Mouse (Mus musculus): ENCODE data around the gene Syne3. TPM values are rescaled to one million over a fixed set of nuclear protein-coding genes. Genes with fewer than 3 reads are reported as not detected.

The Syne3 gene
- polyA plus RNA-seq, 1 experiment = 7.8 TPM

- no peak overlapping the region for H3K27ac ChIP-seq (ENCODE audit: control insufficient read depth, insufficient read depth, low read depth, low read length)
- H3K27me3 ChIP-seq (ENCODE audit: control insufficient read depth, insufficient read depth, low read length) = no peaks in the 10 kb centered on the region
- no peaks in the 10 kb centered on the region; the same call in 1 of the 2 replicates for H3K4me1 ChIP-seq (ENCODE audit: control insufficient read depth, insufficient read depth, low read length)
- no peaks in the 10 kb centered on the region for H3K36me3 ChIP-seq (ENCODE audit: control insufficient read depth, insufficient read depth, low read length)
- no peak overlapping the region for H3K4me3 ChIP-seq (ENCODE audit: control insufficient read depth, low read depth, low read length)
- TF ChIP-seq CTCF (IDR thresholded peaks at IDR 0.05; ENCODE audit: control insufficient read depth, insufficient read depth, insufficient replicate concordance, low read depth, low read length) (no peak), POLR2A (IDR thresholded peaks at IDR 0.05; ENCODE audit: control insufficient read depth, low read depth, low read length) (no peak)
These were observed 108.3 kb downstream of the Syne3 start for GRCm38 (mm10) chr12:104901320-104901719.

GRCm38 (mm10) chr12:104899835-104900234 lies 109.8 kb downstream of the Syne3 start:
- H3K4me3 ChIP-seq (ENCODE audit: control insufficient read depth, low read depth, low read length) = no peak overlapping the region
- H3K4me1 ChIP-seq (ENCODE audit: control insufficient read depth, insufficient read depth, low read length) = no peaks in the 10 kb centered on the region; the same call in 1 of the 2 replicates
- TF ChIP-seq POLR2A (IDR thresholded peaks at IDR 0.05; ENCODE audit: control insufficient read depth, low read depth, low read length) (no peak), CTCF (IDR thresholded peaks at IDR 0.05; ENCODE audit: control insufficient read depth, insufficient read depth, insufficient replicate concordance, low read depth, low read length) (no peak)
- no peak overlapping the region for H3K27ac ChIP-seq (ENCODE audit: control insufficient read depth, insufficient read depth, low read depth, low read length)
- H3K36me3 ChIP-seq (ENCODE audit: control insufficient read depth, insufficient read depth, low read length) = no peaks in the 10 kb centered on the region
- no peaks in the 10 kb centered on the region for H3K27me3 ChIP-seq (ENCODE audit: control insufficient read depth, insufficient read depth, low read length)

GRCm38 (mm10) chr12:104899161-104899560 lies 110.4 kb downstream of the Syne3 start:
- Histone ChIP-seq H3K4me3 (ENCODE audit: control insufficient read depth, low read depth, low read length) (no peak overlapping the region), H3K4me1 (ENCODE audit: control insufficient read depth, insufficient read depth, low read length) (no peaks in the 10 kb centered on the region; the same call in 1 of the 2 replicates), H3K27ac (ENCODE audit: control insufficient read depth, insufficient read depth, low read depth, low read length) (no peak overlapping the region), H3K36me3 (ENCODE audit: control insufficient read depth, insufficient read depth, low read length) (no peaks in the 10 kb centered on the region), H3K27me3 (ENCODE audit: control insufficient read depth, insufficient read depth, low read length) (no peaks in the 10 kb centered on the region)
- TF ChIP-seq CTCF (IDR thresholded peaks at IDR 0.05; ENCODE audit: control insufficient read depth, insufficient read depth, insufficient replicate concordance, low read depth, low read length) (no peak), POLR2A (IDR thresholded peaks at IDR 0.05; ENCODE audit: control insufficient read depth, low read depth, low read length) (no peak)

GRCm38 (mm10) chr12:104898718-104899117 lies 110.9 kb downstream of the Syne3 start:
- Histone ChIP-seq H3K36me3 (ENCODE audit: control insufficient read depth, insufficient read depth, low read length) (no peaks in the 10 kb centered on the region), H3K27me3 (ENCODE audit: control insufficient read depth, insufficient read depth, low read length) (no peaks in the 10 kb centered on the region), H3K4me1 (ENCODE audit: control insufficient read depth, insufficient read depth, low read length) (no peaks in the 10 kb centered on the region; the same call in 1 of the 2 replicates), H3K27ac (ENCODE audit: control insufficient read depth, insufficient read depth, low read depth, low read length) (no peak overlapping the region), H3K4me3 (ENCODE audit: control insufficient read depth, low read depth, low read length) (no peak overlapping the region)
- TF ChIP-seq POLR2A (IDR thresholded peaks at IDR 0.05; ENCODE audit: control insufficient read depth, low read depth, low read length) (no peak), CTCF (IDR thresholded peaks at IDR 0.05; ENCODE audit: control insufficient read depth, insufficient read depth, insufficient replicate concordance, low read depth, low read length) (peak; percentile 14; the same call in 1 of the 2 replicates)

GRCm38 (mm10) chr12:104897051-104897618 lies 112.5 kb downstream of the Syne3 start:
- no peaks in the 10 kb centered on the region; the same call in 1 of the 2 replicates for H3K4me1 ChIP-seq (ENCODE audit: control insufficient read depth, insufficient read depth, low read length)
- no peak for TF ChIP-seq POLR2A (IDR thresholded peaks at IDR 0.05; ENCODE audit: control insufficient read depth, low read depth, low read length)
- H3K27ac ChIP-seq (ENCODE audit: control insufficient read depth, insufficient read depth, low read depth, low read length) = no peak overlapping the region
- no peaks in the 10 kb centered on the region for H3K27me3 ChIP-seq (ENCODE audit: control insufficient read depth, insufficient read depth, low read length)
- no peaks in the 10 kb centered on the region for H3K36me3 ChIP-seq (ENCODE audit: control insufficient read depth, insufficient read depth, low read length)
- H3K4me3 ChIP-seq (ENCODE audit: control insufficient read depth, low read depth, low read length) = no peak overlapping the region

- H3K36me3 ChIP-seq (ENCODE audit: control insufficient read depth, insufficient read depth, low read length) = no peaks in the 10 kb centered on the region
- H3K4me3 ChIP-seq (ENCODE audit: control insufficient read depth, low read depth, low read length) = no peak overlapping the region
- H3K27me3 ChIP-seq (ENCODE audit: control insufficient read depth, insufficient read depth, low read length) = no peaks in the 10 kb centered on the region
- TF ChIP-seq POLR2A (IDR thresholded peaks at IDR 0.05; ENCODE audit: control insufficient read depth, low read depth, low read length) (no peak), CTCF (IDR thresholded peaks at IDR 0.05; ENCODE audit: control insufficient read depth, insufficient read depth, insufficient replicate concordance, low read depth, low read length) (no peak)
- no peak overlapping the region for H3K27ac ChIP-seq (ENCODE audit: control insufficient read depth, insufficient read depth, low read depth, low read length)
- no peaks in the 10 kb centered on the region; the same call in 1 of the 2 replicates for H3K4me1 ChIP-seq (ENCODE audit: control insufficient read depth, insufficient read depth, low read length)
These were observed 113.0 kb downstream of the Syne3 start for GRCm38 (mm10) chr12:104896640-104897039.

GRCm38 (mm10) chr12:104892245-104892644 lies 117.4 kb downstream of the Syne3 start:
- TF ChIP-seq POLR2A (IDR thresholded peaks at IDR 0.05; ENCODE audit: control insufficient read depth, low read depth, low read length) (no peak), CTCF (IDR thresholded peaks at IDR 0.05; ENCODE audit: control insufficient read depth, insufficient read depth, insufficient replicate concordance, low read depth, low read length) (no peak)
- Histone ChIP-seq H3K36me3 (ENCODE audit: control insufficient read depth, insufficient read depth, low read length) (no peaks in the 10 kb centered on the region), H3K27ac (ENCODE audit: control insufficient read depth, insufficient read depth, low read depth, low read length) (no peak overlapping the region), H3K27me3 (ENCODE audit: control insufficient read depth, insufficient read depth, low read length) (no peaks in the 10 kb centered on the region), H3K4me1 (ENCODE audit: control insufficient read depth, insufficient read depth, low read length) (no peaks in the 10 kb centered on the region; the same call in 1 of the 2 replicates), H3K4me3 (ENCODE audit: control insufficient read depth, low read depth, low read length) (no peak overlapping the region)
